Mouse (Mus musculus) adrenal gland, postnatal 10 days (tissue): ENCODE data around the gene Prrc2a. TPM values are rescaled to one million over a fixed set of nuclear protein-coding genes. Genes with fewer than 3 reads are reported as not detected.

Experiments used
- DNase-seq: peaks from one replicate; pipeline ENCODE4 v3.0.0; 2021; ENCODE audit warnings: mixed read lengths
- long read RNA-seq, 2 experiments: library from polyadenylated mRNA; stranded (forward); transcript quantifications; one replicate each; pipeline ENCODE4 v2.0.0; 2021
- total RNA-seq, 2 experiments: library from RNA; stranded (reverse); gene quantifications; 2 replicates each; pipeline ENCODE4 v1.2.3; 2021

Prrc2a gene
- 100 to 1,000 TPM; 182 to 212 TPM for total RNA-seq
- long read RNA-seq, experiment 1, partial matches to known transcripts = 14 of 19 reads
- long read RNA-seq, experiment 1, other reads (novel, unspliced or antisense) = 2 of 19 reads
- long read RNA-seq, experiment 2, partial matches to known transcripts = 4 of 7 reads
- long read RNA-seq, experiment 2, other reads (novel, unspliced or antisense) = 3 of 7 reads

- DNase-seq = peak; percentile 98
Observed at GRCm38 (mm10) chr17:35164568-35165450, at the start of gene Prrc2a. Gene Prrc2a (minus strand): TSS chr17:35164897.

GRCm38 (mm10) chr17:35213071-35213470, 48.4 kb upstream of the Prrc2a start:
- DNase-seq = no peak

- no peak for DNase-seq
Observed at GRCm38 (mm10) chr17:35210593-35210992, 45.9 kb upstream of the Prrc2a start.

- DNase-seq = no peak
Observed at GRCm38 (mm10) chr17:35209785-35210535, 45.3 kb upstream of the Prrc2a start.

GRCm38 (mm10) chr17:35205380-35205769, 40.7 kb upstream of the Prrc2a start:
- DNase-seq = no peak

- DNase-seq = no peak
Observed at GRCm38 (mm10) chr17:35204494-35205379, 40.0 kb upstream of the Prrc2a start, which contains the start of gene Lta. Gene Lta (minus strand): TSS chr17:35205351.

- DNase-seq = no peak
Observed at GRCm38 (mm10) chr17:35202442-35202841, 37.7 kb upstream of the Prrc2a start.

GRCm38 (mm10) chr17:35201787-35202186, 37.1 kb upstream of the Prrc2a start, which contains the start of gene Tnf:
Gene Tnf (minus strand): TSS chr17:35202007.
- DNase-seq = peak; percentile 53

GRCm38 (mm10) chr17:35201128-35201527, 36.4 kb upstream of the Prrc2a start:
- DNase-seq = no peak

GRCm38 (mm10) chr17:35200398-35200797, 35.7 kb upstream of the Prrc2a start:
- no peak for DNase-seq

GRCm38 (mm10) chr17:35198946-35199345, 34.2 kb upstream of the Prrc2a start:
- DNase-seq = no peak

- no peak for DNase-seq
Observed at GRCm38 (mm10) chr17:35198029-35198428, 33.3 kb upstream of the Prrc2a start.

- DNase-seq = no peak
Observed at GRCm38 (mm10) chr17:35197126-35197525, 32.4 kb upstream of the Prrc2a start.

GRCm38 (mm10) chr17:35196321-35196641, 31.6 kb upstream of the Prrc2a start:
- no peak for DNase-seq

GRCm38 (mm10) chr17:35195631-35196320, 31.1 kb upstream of the Prrc2a start:
- peak; percentile 90 for DNase-seq

- DNase-seq = no peak
Observed at GRCm38 (mm10) chr17:35194844-35195630, 30.3 kb upstream of the Prrc2a start.

GRCm38 (mm10) chr17:35193881-35194843, 29.5 kb upstream of the Prrc2a start, which contains the start of gene Ltb:
Gene Ltb (plus strand): TSS chr17:35194439.
- DNase-seq = peak; percentile 60

- DNase-seq = peak; percentile 43
Observed at GRCm38 (mm10) chr17:35192924-35193323, 28.2 kb upstream of the Prrc2a start.

GRCm38 (mm10) chr17:35191723-35192122, 27.0 kb upstream of the Prrc2a start:
- no peak for DNase-seq
